Mouse (Mus musculus): ENCODE data around the gene Myl7. TPM values are rescaled to one million over a fixed set of nuclear protein-coding genes. Genes with fewer than 3 reads are reported as not detected.
A peak's percentile ranks its signal among the peaks of the same experiment; 100 is the strongest.

Myl7 gene
- polyA plus RNA-seq, 1 experiment from 2014 or later, result not detected

DNA sequence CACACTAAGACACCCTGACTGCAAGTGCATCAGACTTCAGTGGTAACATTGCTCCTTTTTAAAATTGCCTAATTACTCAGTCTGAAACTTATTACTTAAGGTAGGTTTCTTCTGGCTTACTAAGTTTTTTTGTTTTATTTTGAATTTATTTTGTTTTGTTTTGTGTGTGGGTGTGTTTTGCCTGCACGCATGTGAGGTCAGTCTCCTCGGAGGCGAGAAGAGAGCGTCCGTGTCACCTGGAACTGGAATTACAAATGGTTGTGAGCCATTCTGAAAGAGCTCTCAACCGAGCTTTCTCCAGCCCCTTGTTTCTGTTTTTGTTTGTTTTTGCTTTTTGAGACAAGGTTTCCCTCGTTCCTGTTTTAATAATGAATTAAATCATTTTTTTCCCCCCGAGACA is 19.9 kb downstream of the Myl7 start:
- H3K4me2 ChIP-seq, result peak overlapping the region; percentile 71
- H3K4me1 ChIP-seq, result peaks cover 21% of the 10 kb centered on the region
- WGBS, result 39% methylated on average over 8 of the region's 8 CpGs
- H3K36me3 ChIP-seq (ENCODE audit: poor library complexity, severe bottlenecking), result peaks cover 29% of the 10 kb centered on the region
- H3K27me3 ChIP-seq, result no peaks in the 10 kb centered on the region
- H3K4me3 ChIP-seq, result peak overlapping the region; percentile 63
- peak overlapping the region; percentile 83 for H3K27ac ChIP-seq
- H3K9ac ChIP-seq, result peak overlapping the region; percentile 65
- no peaks in the 10 kb centered on the region for H3K9me3 ChIP-seq (replicated peaks)
- ATAC-seq, result no peak

DNA sequence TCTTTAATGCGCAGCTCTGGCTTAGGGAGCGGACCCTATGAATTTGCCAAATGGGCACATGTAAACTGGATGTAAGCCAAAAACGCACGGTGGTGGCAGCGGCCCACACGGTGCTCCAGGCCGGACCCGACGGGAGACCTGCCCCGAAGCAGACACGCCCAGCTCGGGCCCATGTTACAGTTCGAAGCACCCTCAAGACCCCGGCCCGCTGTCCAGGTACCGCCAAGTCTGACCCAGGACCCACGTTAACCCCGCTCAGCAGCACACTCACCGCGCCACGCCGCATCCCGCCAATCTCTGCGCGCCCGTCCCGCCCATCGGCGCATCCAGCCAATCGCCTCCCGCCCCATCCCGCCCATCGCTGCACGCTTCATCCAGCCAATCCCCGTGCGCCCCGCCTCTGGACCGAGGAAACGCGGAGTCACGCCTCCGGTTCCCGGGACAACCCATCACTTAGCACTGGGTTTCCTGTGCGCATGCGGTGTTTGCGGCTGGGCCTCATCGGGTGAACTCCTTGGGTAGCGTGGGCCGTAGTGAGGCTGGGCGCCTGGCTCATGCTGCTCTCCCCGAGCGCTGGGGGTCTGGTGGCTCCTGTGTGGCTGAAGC is 20.6 kb downstream of the Myl7 start, which contains the start of gene Pold2:
Pold2 (minus strand) TSS at position 372 of the 606 bp plus-strand sequence.
- H3K36me3 ChIP-seq (ENCODE audit: poor library complexity, severe bottlenecking), result peaks cover 36% of the 10 kb centered on the region
- H3K4me3 ChIP-seq, result peak within 1 kb of the TSS; percentile 63
- H3K4me1 ChIP-seq, result peaks cover 21% of the 10 kb centered on the region
- peak within 1 kb of the TSS; percentile 83 for H3K27ac ChIP-seq
- peak within 1 kb of the TSS; percentile 71 for H3K9ac ChIP-seq
- no peaks in the 10 kb centered on the region for H3K9me3 ChIP-seq (replicated peaks)
- peak within 1 kb of the TSS; percentile 71 for H3K4me2 ChIP-seq
- WGBS, result under 1% methylated on average over 52 of the region's 52 CpGs
- peak; percentile 99 for ATAC-seq
- no peaks in the 10 kb centered on the region for H3K27me3 ChIP-seq

DNA sequence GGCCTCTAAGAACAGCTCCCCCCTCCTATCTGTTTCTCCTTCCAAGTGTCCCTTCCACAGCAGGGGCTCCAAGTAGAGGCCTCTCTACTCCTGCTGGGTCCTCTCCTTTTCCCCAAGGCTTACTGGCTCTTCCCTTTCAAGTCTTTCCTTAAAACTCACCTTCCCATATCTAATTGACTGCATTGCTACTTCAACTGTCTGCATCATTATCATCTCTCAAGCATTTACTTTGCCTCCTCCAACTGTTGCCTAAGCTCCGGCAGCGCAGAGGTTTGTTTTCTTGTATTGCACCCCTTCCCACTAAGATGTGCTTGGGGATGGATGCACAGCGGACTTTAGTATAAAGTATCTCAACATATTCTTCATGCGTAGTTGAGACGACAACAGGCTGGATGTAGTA is 21.2 kb downstream of the Myl7 start:
- Histone ChIP-seq H3K9ac (peak overlapping the region; percentile 71), H3K36me3 (ENCODE audit: poor library complexity, severe bottlenecking) (peaks cover 42% of the 10 kb centered on the region), H3K4me1 (peaks cover 21% of the 10 kb centered on the region), H3K27me3 (no peaks in the 10 kb centered on the region), H3K9me3 (replicated peaks) (no peaks in the 10 kb centered on the region), H3K4me3 (peak overlapping the region; percentile 63), H3K4me2 (peak overlapping the region; percentile 71), H3K27ac (no peak overlapping the region)
- no peak for ATAC-seq
- WGBS, result 4% methylated on average over 5 of the region's 5 CpGs

DNA sequence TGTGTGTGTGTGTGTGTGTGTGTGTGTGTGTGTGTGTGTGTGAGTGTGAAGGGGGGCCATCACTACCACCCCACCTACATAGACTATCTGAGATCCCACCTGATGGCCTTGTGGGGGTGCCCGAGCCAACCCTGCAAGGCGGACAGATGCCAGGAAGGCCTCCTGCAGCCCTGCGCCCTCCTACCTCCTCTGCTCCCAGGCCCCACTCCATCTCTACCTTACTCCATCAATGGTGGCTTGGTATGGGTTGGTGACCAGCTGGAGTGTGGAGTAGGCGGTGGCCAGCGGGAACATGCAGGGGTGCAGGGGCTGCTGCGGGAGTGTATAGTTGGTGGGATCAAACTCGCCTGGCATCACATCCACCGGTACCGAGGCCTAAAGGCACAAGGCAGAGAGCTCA is 25.4 kb downstream of the Myl7 start:
- no peak overlapping the region for H3K4me3 ChIP-seq
- WGBS, result 96% methylated on average over 9 of the region's 9 CpGs
- peaks cover 21% of the 10 kb centered on the region for H3K4me1 ChIP-seq
- H3K9ac ChIP-seq, result no peak overlapping the region
- H3K27me3 ChIP-seq, result no peaks in the 10 kb centered on the region
- no peak overlapping the region for H3K27ac ChIP-seq
- peaks cover 80% of the 10 kb centered on the region for H3K36me3 ChIP-seq (ENCODE audit: poor library complexity, severe bottlenecking)
- ATAC-seq, result no peak
- H3K9me3 ChIP-seq (replicated peaks), result no peaks in the 10 kb centered on the region
- no peak overlapping the region for H3K4me2 ChIP-seq

DNA sequence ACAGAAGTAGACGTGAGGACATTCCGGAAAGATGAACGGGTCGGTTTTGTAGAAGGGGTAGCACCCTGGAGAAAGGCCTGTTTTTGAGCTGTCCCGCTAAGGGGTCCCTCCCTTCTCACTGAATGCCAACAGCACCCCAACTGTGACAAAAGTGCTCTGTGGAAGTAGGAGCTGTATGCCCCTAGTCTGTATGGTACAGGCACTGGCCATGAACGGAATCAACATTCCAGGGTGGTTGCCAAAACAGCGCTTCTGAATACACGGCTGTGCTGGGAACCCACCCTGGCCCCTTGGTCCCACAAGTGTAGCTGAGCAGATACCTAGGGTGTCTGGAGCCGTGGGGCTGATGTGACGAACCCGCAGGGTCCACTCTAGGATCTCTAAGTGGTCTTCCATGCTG is 25.9 kb downstream of the Myl7 start:
- WGBS, result 97% methylated on average over 11 of the region's 11 CpGs
- no peak overlapping the region for H3K4me3 ChIP-seq
- no peaks in the 10 kb centered on the region for H3K27me3 ChIP-seq
- no peaks in the 10 kb centered on the region for H3K9me3 ChIP-seq (replicated peaks)
- ATAC-seq, result no peak
- no peak overlapping the region for H3K9ac ChIP-seq
- no peak overlapping the region for H3K27ac ChIP-seq
- no peak overlapping the region for H3K4me2 ChIP-seq
- peaks cover 21% of the 10 kb centered on the region for H3K4me1 ChIP-seq
- H3K36me3 ChIP-seq (ENCODE audit: poor library complexity, severe bottlenecking), result peaks cover 80% of the 10 kb centered on the region

DNA sequence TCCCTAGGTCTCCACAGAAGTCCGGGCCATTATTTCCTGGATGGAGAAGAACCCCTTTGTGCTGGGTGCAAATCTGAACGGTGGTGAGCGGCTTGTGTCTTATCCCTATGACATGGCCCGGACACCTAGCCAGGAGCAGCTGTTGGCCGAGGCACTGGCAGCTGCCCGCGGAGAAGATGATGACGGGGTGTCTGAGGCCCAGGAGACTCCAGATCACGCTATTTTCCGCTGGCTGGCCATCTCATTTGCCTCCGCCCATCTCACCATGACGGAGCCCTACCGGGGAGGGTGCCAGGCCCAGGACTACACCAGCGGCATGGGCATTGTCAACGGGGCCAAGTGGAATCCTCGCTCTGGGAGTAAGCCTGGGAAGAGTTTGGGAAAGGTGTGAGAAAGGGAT is 28.5 kb downstream of the Myl7 start:
- no peak overlapping the region for H3K9ac ChIP-seq
- H3K36me3 ChIP-seq (ENCODE audit: poor library complexity, severe bottlenecking), result peaks cover 65% of the 10 kb centered on the region
- no peak overlapping the region for H3K4me3 ChIP-seq
- H3K9me3 ChIP-seq (replicated peaks), result no peaks in the 10 kb centered on the region
- 88% methylated on average over 16 of the region's 16 CpGs for WGBS
- no peaks in the 10 kb centered on the region for H3K27me3 ChIP-seq
- no peak overlapping the region for H3K27ac ChIP-seq
- no peak overlapping the region for H3K4me2 ChIP-seq
- ATAC-seq, result no peak
- H3K4me1 ChIP-seq, result no peaks in the 10 kb centered on the region

DNA sequence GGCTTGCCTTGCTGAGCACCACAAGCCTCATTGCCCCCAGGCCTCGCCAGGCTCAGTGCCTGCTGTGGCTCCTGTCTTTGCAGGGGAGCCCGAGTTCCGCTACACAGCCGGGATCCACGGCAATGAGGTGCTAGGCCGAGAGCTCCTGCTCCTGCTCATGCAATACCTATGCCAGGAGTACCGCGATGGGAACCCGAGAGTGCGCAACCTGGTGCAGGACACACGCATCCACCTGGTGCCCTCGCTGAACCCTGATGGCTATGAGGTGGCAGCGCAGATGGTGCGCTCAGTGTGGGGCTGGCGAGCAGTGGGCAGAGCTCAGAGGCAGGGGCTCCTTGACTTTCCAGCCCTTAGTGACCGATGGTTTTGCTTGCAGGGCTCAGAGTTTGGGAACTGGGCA is 29.3 kb downstream of the Myl7 start:
- no peak overlapping the region for H3K9ac ChIP-seq
- no peak overlapping the region for H3K4me2 ChIP-seq
- WGBS, result 96% methylated on average over 16 of the region's 16 CpGs
- no peak overlapping the region for H3K27ac ChIP-seq
- 0 out of 2 replicates have a peak, but pooled peaks cover 6% of the 10 kb centered on the region for H3K27me3 ChIP-seq
- H3K4me1 ChIP-seq, result no peaks in the 10 kb centered on the region
- ATAC-seq, result no peak
- H3K36me3 ChIP-seq (ENCODE audit: poor library complexity, severe bottlenecking), result peaks cover 57% of the 10 kb centered on the region
- H3K9me3 ChIP-seq (replicated peaks), result no peaks in the 10 kb centered on the region
- H3K4me3 ChIP-seq, result no peak overlapping the region

DNA sequence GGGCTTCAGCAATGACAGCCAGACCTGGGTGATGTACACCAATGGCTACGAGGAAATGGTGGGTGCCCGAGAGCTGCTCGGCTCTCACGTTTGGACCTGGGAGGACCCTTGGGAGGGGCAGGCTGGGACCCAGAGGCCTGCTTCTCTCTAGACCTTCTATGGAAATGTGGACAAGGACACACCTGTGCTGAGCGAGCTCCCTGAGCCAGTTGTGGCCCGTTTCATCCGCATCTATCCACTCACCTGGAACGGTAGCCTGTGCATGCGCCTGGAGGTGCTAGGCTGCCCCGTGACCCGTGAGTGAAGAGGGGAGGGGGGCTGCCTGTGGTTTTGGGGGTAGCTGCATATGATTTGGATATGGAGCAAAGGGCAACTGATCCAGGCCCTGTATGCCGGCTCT is 30.3 kb downstream of the Myl7 start:
- 91% methylated on average over 12 of the region's 12 CpGs for WGBS
- H3K9me3 ChIP-seq (replicated peaks), result no peaks in the 10 kb centered on the region

DNA sequence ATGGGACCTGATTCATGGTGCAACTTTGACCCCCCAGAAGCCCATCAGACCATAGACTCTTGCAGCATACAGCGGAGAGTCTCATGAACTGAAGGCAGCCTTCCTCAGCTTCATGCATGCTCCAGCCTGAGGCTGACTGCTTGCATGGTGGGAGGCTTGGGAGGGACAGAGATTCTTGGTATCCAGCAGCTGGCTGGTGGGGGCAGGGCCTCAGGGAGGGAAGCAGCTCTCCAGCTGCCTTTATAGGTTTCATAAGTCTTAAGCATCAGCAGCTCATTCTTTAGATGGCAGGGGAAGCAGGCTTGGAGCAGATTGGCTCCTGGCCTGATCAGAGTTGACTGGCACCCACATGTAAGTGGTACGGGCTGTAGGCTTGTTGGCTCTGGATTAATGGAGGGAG is 31.4 kb downstream of the Myl7 start:
- H3K4me1 ChIP-seq, result peaks cover under 1% of the 10 kb centered on the region; the same call in 1 of the 2 replicates
- H3K9ac ChIP-seq, result no peak overlapping the region
- no peak overlapping the region for H3K27ac ChIP-seq
- no peak overlapping the region for H3K4me3 ChIP-seq
- ATAC-seq, result no peak
- WGBS, result 88% methylated on average over 2 of the region's 2 CpGs
- no peak overlapping the region for H3K4me2 ChIP-seq
- H3K36me3 ChIP-seq (ENCODE audit: poor library complexity, severe bottlenecking), result peaks cover 36% of the 10 kb centered on the region
- H3K27me3 ChIP-seq, result peaks cover 27% of the 10 kb centered on the region
- H3K9me3 ChIP-seq (replicated peaks), result no peaks in the 10 kb centered on the region

More for the DNA sequence above, 30.3 kb downstream of the Myl7 start:
- H3K4me2 ChIP-seq, result no peak overlapping the region
- H3K36me3 ChIP-seq (ENCODE audit: poor library complexity, severe bottlenecking), result peaks cover 47% of the 10 kb centered on the region
- ATAC-seq, result no peak
- H3K9ac ChIP-seq, result no peak overlapping the region
- H3K27me3 ChIP-seq, result peaks cover 16% of the 10 kb centered on the region
- no peak overlapping the region for H3K27ac ChIP-seq
- no peaks in the 10 kb centered on the region for H3K4me1 ChIP-seq
- no peak overlapping the region for H3K4me3 ChIP-seq

DNA sequence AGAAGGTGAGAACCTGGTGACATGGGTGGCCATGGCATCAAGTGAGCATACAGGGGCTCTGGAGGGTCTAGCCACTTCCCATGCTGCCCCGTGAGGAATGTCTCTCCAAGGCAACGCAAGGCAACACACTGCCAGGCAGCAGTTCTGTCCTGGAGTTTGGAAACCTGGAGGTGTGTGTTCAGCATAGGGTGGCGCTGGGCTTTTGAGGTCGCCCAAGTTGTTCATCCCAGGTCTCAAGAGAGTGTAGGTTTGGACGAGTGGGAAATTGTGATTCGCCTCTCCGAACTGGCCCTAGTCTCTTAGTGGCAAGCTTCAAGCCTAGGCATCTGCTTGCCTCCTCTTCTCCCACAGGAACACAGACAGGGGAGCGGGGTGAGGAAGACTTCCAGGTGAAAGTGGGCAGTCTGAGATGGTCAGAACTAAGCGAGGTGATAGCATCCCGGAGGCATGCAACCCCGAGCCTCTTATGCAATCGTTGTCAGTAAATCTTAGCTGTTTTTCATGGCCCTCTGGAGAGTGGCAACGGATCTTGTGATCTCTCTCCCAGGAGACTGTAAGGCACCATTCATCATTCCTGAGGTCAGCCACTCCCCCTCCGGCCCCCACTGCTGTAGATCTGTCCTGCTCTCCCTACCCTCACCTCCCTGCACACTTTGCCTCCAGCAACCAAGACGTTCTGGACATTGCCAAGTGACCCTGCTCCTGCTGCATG is 36.0 kb downstream of the Myl7 start:
- H3K9ac ChIP-seq, result no peak overlapping the region
- peaks cover 16% of the 10 kb centered on the region for H3K4me1 ChIP-seq
- no peak overlapping the region for H3K27ac ChIP-seq
- no peak for ATAC-seq
- WGBS, result 36% methylated on average over 15 of the region's 15 CpGs
- peak overlapping the region; percentile 61 for H3K4me2 ChIP-seq
- no peaks in the 10 kb centered on the region for H3K36me3 ChIP-seq (ENCODE audit: poor library complexity, severe bottlenecking)
- peaks cover 55% of the 10 kb centered on the region for H3K27me3 ChIP-seq
- no peaks in the 10 kb centered on the region for H3K9me3 ChIP-seq (replicated peaks)
- peak overlapping the region; percentile 37 for H3K4me3 ChIP-seq

DNA sequence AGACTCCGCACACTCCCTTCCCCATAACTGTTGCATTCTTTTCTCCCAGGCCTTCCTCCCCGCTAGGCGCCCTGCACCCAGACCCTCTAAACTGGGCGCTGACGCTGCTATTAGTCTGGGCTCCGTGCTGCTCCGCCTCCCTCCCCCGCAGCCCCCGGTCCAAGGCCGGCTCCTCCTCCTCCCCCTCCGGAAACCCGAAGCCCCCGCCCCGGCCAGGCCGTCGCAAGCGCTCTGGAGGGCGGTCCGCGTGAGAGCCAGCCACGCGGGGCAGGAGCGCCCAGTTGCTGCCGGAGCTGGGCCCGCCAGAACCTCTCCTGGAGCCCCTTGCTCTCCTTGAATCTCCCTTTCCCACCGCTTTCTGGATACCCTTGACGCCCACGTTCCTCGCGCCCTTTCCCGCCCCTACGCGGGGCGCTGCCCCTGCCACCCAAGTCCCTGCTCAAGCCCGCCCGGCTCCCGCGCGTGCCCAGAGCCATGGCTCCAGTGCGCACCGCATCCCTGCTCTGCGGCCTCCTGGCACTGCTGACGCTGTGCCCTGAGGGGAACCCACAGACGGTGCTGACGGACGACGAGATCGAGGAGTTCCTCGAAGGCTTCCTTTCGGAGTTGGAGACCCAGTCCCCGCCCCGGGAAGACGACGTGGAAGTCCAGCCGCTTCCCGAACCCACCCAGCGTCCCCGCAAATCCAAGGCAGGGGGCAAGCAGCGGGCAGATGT is 36.7 kb downstream of the Myl7 start, which contains the start of gene Aebp1:
Aebp1 (plus strand) TSS at position 270 of the 716 bp plus-strand sequence.
- no peaks in the 10 kb centered on the region for H3K9me3 ChIP-seq (replicated peaks)
- peak within 1 kb of the TSS; percentile 46 for H3K9ac ChIP-seq
- H3K36me3 ChIP-seq (ENCODE audit: poor library complexity, severe bottlenecking), result no peaks in the 10 kb centered on the region
- peaks cover 55% of the 10 kb centered on the region for H3K27me3 ChIP-seq
- WGBS, result 4% methylated on average over 59 of the region's 59 CpGs
- ATAC-seq, result peak; percentile 21; the same call in 1 of the 2 replicates
- H3K27ac ChIP-seq, result no peak within 1 kb of the TSS
- peaks cover 16% of the 10 kb centered on the region for H3K4me1 ChIP-seq
- peak within 1 kb of the TSS; percentile 37 for H3K4me3 ChIP-seq
- peak within 1 kb of the TSS; percentile 61 for H3K4me2 ChIP-seq

DNA sequence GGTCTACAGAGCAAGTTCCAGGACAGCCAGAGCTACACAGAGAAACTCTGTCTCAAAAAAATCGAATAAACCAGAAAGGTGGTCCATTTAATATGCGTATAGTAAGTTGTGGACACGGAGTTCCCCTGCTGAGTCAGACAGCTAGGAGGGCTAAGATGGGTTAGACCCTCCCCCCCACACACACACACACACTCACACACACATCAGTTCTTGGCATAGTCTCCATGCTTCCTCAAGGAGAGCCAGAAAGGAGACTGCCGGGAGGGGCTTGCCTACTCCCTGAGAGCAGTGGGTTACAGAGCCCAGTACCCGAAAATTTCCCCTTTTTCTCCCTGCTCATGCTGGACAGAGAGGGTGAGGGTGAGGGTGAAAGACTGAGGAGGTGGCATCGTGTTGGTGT is 37.9 kb downstream of the Myl7 start:
- Histone ChIP-seq H3K9ac (no peak overlapping the region), H3K27me3 (peaks cover 55% of the 10 kb centered on the region), H3K4me1 (peaks cover 16% of the 10 kb centered on the region), H3K27ac (no peak overlapping the region), H3K4me2 (no peak overlapping the region), H3K4me3 (no peak overlapping the region), H3K9me3 (replicated peaks) (no peaks in the 10 kb centered on the region), H3K36me3 (ENCODE audit: poor library complexity, severe bottlenecking) (no peaks in the 10 kb centered on the region)
- WGBS, result 66% methylated on average over 6 of the region's 6 CpGs
- no peak for ATAC-seq
